Mouse (Mus musculus): Measurements from ENCODE around the gene Meox2.

DNA sequence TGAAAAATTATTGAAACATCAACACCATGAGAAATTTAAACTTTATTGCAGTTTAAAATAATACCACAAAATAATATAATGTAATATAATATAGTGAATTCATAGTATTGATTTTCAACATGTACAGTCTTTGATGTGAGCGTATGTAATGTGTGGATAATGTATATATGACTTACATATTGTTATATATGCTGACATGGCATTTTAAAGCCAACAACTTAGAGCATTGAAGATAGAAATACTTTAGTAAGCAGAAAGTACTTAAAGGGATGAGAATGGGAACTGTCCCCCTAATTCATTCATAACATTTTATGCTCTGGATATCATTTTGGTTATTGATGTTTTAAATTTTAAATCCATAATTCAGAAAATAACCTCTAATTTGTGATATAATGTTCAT is 35.5 kb downstream of the Meox2 start:
- TF ChIP-seq CTCF (IDR thresholded peaks at IDR 0.05; ENCODE audit: low read depth, low read length) (no peak), POLR2A (IDR thresholded peaks at IDR 0.05; ENCODE audit: borderline replicate concordance, low read depth, low read length) (no peak)
